Mouse (Mus musculus) megakaryocyte, adult 5-6 weeks (primary cell): ENCODE measurements around the gene Fam110a. TPM values are rescaled to one million over a fixed set of nuclear protein-coding genes. Genes with fewer than 3 reads are reported as not detected.

Experiments used
- ATAC-seq: 2 replicates; pipeline ENCODE4 v1.8.0; 2016; ENCODE audit warnings: mild to moderate bottlenecking, inconsistent platforms; ENCODE audit not compliant: poor library complexity, severe bottlenecking
- total RNA-seq, 2 experiments: library from RNA; stranded (forward) in 1 of 2; stranded (reverse) in 1 of 2; fragments of 153-499, 151-499 nt in 1 of 2; fragments of 221-1000, 200-1000 nt in 1 of 2; gene quantifications; 2 replicates each; pipeline versions ENCODE4 v1.2.3 to v1.2.4; 2015 to 2017

Fam110a gene
- total RNA-seq, 2 experiments from 2014 or later = 8.6 to 14.8 TPM

- ATAC-seq = peak; percentile 51
Observed at GRCm38 (mm10) chr2:151972880-151973594, 7.0 kb downstream of the Fam110a start.

GRCm38 (mm10) chr2:151971748-151972147, 8.3 kb downstream of the Fam110a start:
- no peak for ATAC-seq

GRCm38 (mm10) chr2:151970191-151971172, 9.5 kb downstream of the Fam110a start:
- peak; percentile 49 for ATAC-seq

GRCm38 (mm10) chr2:151969396-151969795, 10.6 kb downstream of the Fam110a start:
- ATAC-seq = no peak

GRCm38 (mm10) chr2:151968986-151969385, 11.0 kb downstream of the Fam110a start:
- no peak for ATAC-seq

GRCm38 (mm10) chr2:151968451-151968850, 11.6 kb downstream of the Fam110a start:
- ATAC-seq = no peak

- no peak for ATAC-seq
Observed at GRCm38 (mm10) chr2:151967792-151968191, 12.2 kb downstream of the Fam110a start.

- ATAC-seq = no peak
Observed at GRCm38 (mm10) chr2:151967176-151967750, 12.8 kb downstream of the Fam110a start.

- no peak for ATAC-seq
Observed at GRCm38 (mm10) chr2:151964052-151964451, 16.0 kb downstream of the Fam110a start.

- ATAC-seq = no peak
Observed at GRCm38 (mm10) chr2:151963319-151963718, 16.7 kb downstream of the Fam110a start.

- no peak for ATAC-seq
Observed at GRCm38 (mm10) chr2:151962474-151962873, 17.5 kb downstream of the Fam110a start.

GRCm38 (mm10) chr2:151961284-151962196, 18.5 kb downstream of the Fam110a start:
- no peak for ATAC-seq

GRCm38 (mm10) chr2:151959274-151959673, 20.7 kb downstream of the Fam110a start:
- no peak for ATAC-seq

GRCm38 (mm10) chr2:151956500-151957137, 23.4 kb downstream of the Fam110a start:
- no peak for ATAC-seq

- ATAC-seq = no peak
Observed at GRCm38 (mm10) chr2:151953665-151954064, 26.4 kb downstream of the Fam110a start.

GRCm38 (mm10) chr2:151949082-151949774, 30.8 kb downstream of the Fam110a start:
- ATAC-seq = no peak

- no peak for ATAC-seq
Observed at GRCm38 (mm10) chr2:151948311-151948710, 31.7 kb downstream of the Fam110a start.

GRCm38 (mm10) chr2:151947617-151948016, 32.4 kb downstream of the Fam110a start:
- no peak for ATAC-seq

- ATAC-seq = 0 out of 2 replicates have a peak, but pooled peaks have one; percentile 24
Observed at GRCm38 (mm10) chr2:151944106-151944505, 35.9 kb downstream of the Fam110a start.
